Mouse (Mus musculus): ENCODE results near the gene Egfl8. TPM values are rescaled to one million over a fixed set of nuclear protein-coding genes. Genes with fewer than 3 reads are reported as not detected.

The Egfl8 gene
- polyA plus RNA-seq (2014; fragmentation: Illumina TruSeq; extraction: RNeasy Lipid Tissue Mini Kit (QIAGEN cat#74804); ENCODE audit: low replicate concordance), result not detected

DNA sequence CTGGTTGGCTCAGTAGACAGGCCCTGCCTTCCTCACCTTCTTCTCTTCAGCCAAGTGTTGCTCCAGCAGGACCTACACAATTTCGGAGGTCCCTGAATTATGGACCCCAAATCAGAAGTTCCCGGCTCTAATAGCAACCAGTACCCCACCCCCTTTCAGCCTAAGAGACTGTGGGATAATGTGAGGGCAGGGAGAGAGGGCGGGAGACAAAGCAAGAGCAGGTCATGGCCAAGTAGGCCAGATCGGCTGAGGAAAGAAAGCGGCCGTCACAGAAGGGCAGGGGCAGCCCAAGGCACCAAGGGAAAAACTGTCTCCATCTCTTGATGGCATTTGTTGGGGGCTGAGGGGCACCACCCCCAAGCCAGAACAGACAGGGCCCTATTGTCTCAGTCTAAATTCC, at the start of gene Egfl8:
Gene Egfl8 (minus strand): TSS at position 101 of the 400 bp plus-strand sequence.

DNA sequence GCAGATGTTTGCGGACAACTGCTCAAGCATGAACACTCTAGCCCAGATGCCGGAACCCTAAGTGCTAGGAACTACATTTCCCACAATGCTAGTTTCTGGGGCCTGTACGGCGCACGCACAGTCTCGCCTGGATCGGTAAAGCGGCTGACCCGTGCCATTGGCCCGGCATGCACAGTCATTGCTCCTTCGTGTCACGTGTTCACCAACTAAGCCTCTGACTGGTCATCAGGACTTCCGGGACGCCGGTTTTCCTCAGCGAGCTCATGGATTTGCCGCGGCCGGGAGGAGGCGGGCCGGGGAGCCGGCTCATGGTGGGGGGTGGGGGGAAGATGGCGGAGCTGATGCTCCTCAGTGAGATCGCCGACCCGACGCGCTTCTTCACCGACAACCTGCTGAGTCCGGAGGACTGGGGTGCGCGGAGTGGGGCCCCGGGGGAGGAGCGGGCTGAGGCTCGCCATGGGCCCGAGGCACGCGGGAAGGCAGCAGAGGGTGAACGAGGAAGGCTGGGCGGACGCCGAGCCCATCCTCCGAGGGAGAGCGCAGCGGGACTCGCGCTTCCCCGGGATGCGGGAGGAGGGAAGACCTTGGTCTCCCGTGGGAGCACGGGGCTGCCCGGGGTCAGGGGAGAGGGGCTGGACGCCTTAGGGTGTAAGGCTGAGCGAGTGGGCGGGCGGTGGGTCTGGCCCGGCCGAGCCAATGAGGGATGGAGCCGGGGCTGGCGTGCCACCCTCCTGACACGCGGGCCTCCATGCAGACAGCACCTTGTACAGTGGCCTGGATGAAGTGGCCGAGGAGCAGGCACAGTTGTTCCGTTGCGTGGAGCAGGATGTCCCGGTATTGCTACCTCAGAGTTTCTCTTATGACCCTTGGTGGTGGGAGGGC, 31.4 kb upstream of the Egfl8 start, which contains the start of gene Atf6b:
Gene Atf6b (plus strand): TSS at position 241 of the 882 bp plus-strand sequence.

GRCm38 (mm10) chr17:34644608-34645007, 28.8 kb upstream of the Egfl8 start, which contains the start of gene Fkbpl:
Gene Fkbpl (plus strand): TSS chr17:34644764.

GRCm38 (mm10) chr17:34629221-34629751, 13.5 kb upstream of the Egfl8 start, which contains the start of gene Prrt1:
Gene Prrt1 (plus strand): TSS chr17:34629533.

GRCm38 (mm10) chr17:34627943-34628643, 12.3 kb upstream of the Egfl8 start, which contains the start of gene Ppt2:
Gene Ppt2 (minus strand): TSS chr17:34628510.

GRCm38 (mm10) chr17:34604061-34604508, 11.7 kb downstream of the Egfl8 start, which contains the start of gene Agpat1:
Gene Agpat1 (plus strand): TSS chr17:34604262.

DNA sequence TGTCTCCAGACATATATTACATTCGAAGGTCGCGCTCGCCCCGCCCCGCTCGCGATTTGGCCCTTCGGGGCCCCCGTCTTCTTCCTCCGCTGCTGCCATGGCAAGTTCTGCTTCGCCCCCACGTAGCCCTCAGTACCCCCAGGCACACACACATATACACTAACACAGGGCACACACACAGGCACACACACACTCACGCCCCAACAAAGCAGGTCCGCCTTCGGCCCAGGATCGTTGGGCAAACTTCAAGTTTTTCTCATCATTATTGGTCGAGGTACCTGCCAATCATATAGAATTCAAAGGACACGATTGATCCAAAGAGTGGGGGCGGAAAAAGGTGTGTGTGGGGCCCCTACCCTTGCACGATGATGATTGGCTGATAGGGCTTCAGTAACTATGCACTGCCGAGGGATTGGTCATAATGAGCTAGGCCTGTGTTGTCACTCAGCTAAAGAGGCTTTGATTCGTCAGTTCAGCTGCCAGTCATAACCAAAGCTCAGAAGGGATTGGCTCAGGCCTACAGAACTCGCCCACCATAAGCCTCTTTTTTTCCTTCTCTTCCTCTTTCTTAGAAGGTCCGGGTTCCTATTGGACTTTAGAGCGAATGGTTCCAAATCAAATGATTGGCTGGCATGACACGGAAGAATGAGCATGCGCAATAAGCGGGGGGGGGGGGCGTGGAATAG, 12.3 kb downstream of the Egfl8 start, which contains the start of gene Rnf5:
Gene Rnf5 (minus strand): TSS at position 316 of the 686 bp plus-strand sequence.

GRCm38 (mm10) chr17:34597566-34598095, 18.1 kb downstream of the Egfl8 start, which contains the start of gene Ager:
Gene Ager (plus strand): TSS chr17:34597862.

DNA sequence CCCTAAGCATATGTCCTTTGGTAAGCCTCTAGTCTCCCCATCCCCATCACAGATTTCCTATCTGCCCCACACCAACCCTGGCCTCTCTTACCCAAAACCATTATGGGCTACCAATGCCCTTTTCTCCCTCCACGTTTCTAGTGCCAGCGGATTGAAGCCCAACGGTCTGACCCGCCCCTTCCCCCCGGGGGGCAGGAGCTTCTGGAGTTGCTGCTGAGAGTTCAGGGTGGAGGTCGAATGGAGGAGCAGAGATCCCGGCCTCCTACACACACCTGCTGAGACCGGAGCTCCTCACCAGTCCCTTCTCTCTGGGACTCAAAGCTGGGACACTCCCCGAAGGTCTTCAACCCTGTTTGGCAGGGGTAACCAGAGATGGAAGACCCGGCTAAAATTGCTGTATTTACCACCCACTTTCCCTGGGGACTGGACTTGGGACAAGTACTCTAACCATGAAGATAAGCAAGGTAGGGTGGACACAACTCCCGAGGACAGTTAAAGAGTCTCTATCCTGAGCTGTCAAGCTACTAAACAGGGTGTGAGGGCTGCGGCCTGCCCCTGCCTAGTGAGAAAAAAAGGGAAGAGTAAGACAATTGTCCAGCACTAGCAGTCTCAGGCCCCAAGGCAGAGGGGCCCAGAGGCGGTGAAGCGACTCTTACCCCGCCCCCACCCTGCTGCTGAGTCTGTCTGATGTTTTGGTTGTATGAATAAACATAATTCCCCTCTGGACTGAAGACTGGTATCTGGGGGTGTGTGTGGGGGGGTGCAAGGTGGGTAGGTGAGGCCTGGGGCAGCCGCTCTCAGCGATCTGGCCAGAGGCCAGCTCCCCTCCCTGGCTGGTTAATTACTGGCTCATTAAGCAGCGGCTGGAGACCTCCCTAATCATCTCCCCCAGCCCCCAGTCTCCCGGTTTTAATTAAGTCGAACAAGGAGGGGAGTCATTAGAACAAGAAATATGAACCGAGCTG, 24.5 kb downstream of the Egfl8 start, which contains the start of gene Pbx2:
Gene Pbx2 (plus strand): TSS at position 238 of the 965 bp plus-strand sequence.

GRCm38 (mm10) chr17:34589681-34590101, 26.1 kb downstream of the Egfl8 start, which contains the start of gene Gpsm3:
Gene Gpsm3 (plus strand): TSS chr17:34589806.

GRCm38 (mm10) chr17:34564003-34564421, 51.8 kb downstream of the Egfl8 start, which contains the start of gene Notch4:
Gene Notch4 (plus strand): TSS chr17:34564268.

Other genes with a start within 250 kb of the Egfl8 start
- 231 TPM for gene Btnl1, start 238.8 kb downstream of the Egfl8 start, polyA plus RNA-seq (2014; fragmentation: Illumina TruSeq; extraction: RNeasy Lipid Tissue Mini Kit (QIAGEN cat#74804); ENCODE audit: low replicate concordance)
- 1.1 TPM for gene BC051142, start 217.2 kb downstream of the Egfl8 start, polyA plus RNA-seq (2014; fragmentation: Illumina TruSeq; extraction: RNeasy Lipid Tissue Mini Kit (QIAGEN cat#74804); ENCODE audit: low replicate concordance)
- 36.6 TPM for gene Btnl4, start 138.7 kb downstream of the Egfl8 start, polyA plus RNA-seq (2014; fragmentation: Illumina TruSeq; extraction: RNeasy Lipid Tissue Mini Kit (QIAGEN cat#74804); ENCODE audit: low replicate concordance)
- gene Btnl6, start 98.6 kb downstream of the Egfl8 start, polyA plus RNA-seq (2014; fragmentation: Illumina TruSeq; extraction: RNeasy Lipid Tissue Mini Kit (QIAGEN cat#74804); ENCODE audit: low replicate concordance), result 268 TPM
- 0.15 TPM for gene Notch4, start 51.7 kb downstream of the Egfl8 start, polyA plus RNA-seq (2014; fragmentation: Illumina TruSeq; extraction: RNeasy Lipid Tissue Mini Kit (QIAGEN cat#74804); ENCODE audit: low replicate concordance)
- gene Gpsm3, start 26.2 kb downstream of the Egfl8 start, polyA plus RNA-seq (2014; fragmentation: Illumina TruSeq; extraction: RNeasy Lipid Tissue Mini Kit (QIAGEN cat#74804); ENCODE audit: low replicate concordance), result 2.0 TPM
- gene Pbx2, start 24.7 kb downstream of the Egfl8 start, polyA plus RNA-seq (2014; fragmentation: Illumina TruSeq; extraction: RNeasy Lipid Tissue Mini Kit (QIAGEN cat#74804); ENCODE audit: low replicate concordance), result 13.8 TPM
- not detected for gene Ager, start 18.1 kb downstream of the Egfl8 start, polyA plus RNA-seq (2014; fragmentation: Illumina TruSeq; extraction: RNeasy Lipid Tissue Mini Kit (QIAGEN cat#74804); ENCODE audit: low replicate concordance)
- gene Rnf5, start 12.3 kb downstream of the Egfl8 start, polyA plus RNA-seq (2014; fragmentation: Illumina TruSeq; extraction: RNeasy Lipid Tissue Mini Kit (QIAGEN cat#74804); ENCODE audit: low replicate concordance), result 56.8 TPM
- gene Agpat1, start 11.7 kb downstream of the Egfl8 start, polyA plus RNA-seq (2014; fragmentation: Illumina TruSeq; extraction: RNeasy Lipid Tissue Mini Kit (QIAGEN cat#74804); ENCODE audit: low replicate concordance), result 3.7 TPM
- 0.74 TPM for gene Ppt2, start 12.5 kb upstream of the Egfl8 start, polyA plus RNA-seq (2014; fragmentation: Illumina TruSeq; extraction: RNeasy Lipid Tissue Mini Kit (QIAGEN cat#74804); ENCODE audit: low replicate concordance)
- gene Prrt1, start 13.6 kb upstream of the Egfl8 start, polyA plus RNA-seq (2014; fragmentation: Illumina TruSeq; extraction: RNeasy Lipid Tissue Mini Kit (QIAGEN cat#74804); ENCODE audit: low replicate concordance), result 1.6 TPM
- gene Fkbpl, start 28.8 kb upstream of the Egfl8 start, polyA plus RNA-seq (2014; fragmentation: Illumina TruSeq; extraction: RNeasy Lipid Tissue Mini Kit (QIAGEN cat#74804); ENCODE audit: low replicate concordance), result 1.6 TPM
- 1.3 TPM for gene Atf6b, start 31.2 kb upstream of the Egfl8 start, polyA plus RNA-seq (2014; fragmentation: Illumina TruSeq; extraction: RNeasy Lipid Tissue Mini Kit (QIAGEN cat#74804); ENCODE audit: low replicate concordance)
- not detected for gene Tnxb, start 54.6 kb upstream of the Egfl8 start, polyA plus RNA-seq (2014; fragmentation: Illumina TruSeq; extraction: RNeasy Lipid Tissue Mini Kit (QIAGEN cat#74804); ENCODE audit: low replicate concordance)
- 0.19 TPM for gene C4b, start 127.9 kb upstream of the Egfl8 start, polyA plus RNA-seq (2014; fragmentation: Illumina TruSeq; extraction: RNeasy Lipid Tissue Mini Kit (QIAGEN cat#74804); ENCODE audit: low replicate concordance)
- not detected for gene Cyp21a1, start 188.6 kb upstream of the Egfl8 start, polyA plus RNA-seq (2014; fragmentation: Illumina TruSeq; extraction: RNeasy Lipid Tissue Mini Kit (QIAGEN cat#74804); ENCODE audit: low replicate concordance)
- 17.0 TPM for gene Stk19, start 221.0 kb upstream of the Egfl8 start, polyA plus RNA-seq (2014; fragmentation: Illumina TruSeq; extraction: RNeasy Lipid Tissue Mini Kit (QIAGEN cat#74804); ENCODE audit: low replicate concordance)
- gene Dxo, start 221.0 kb upstream of the Egfl8 start, polyA plus RNA-seq (2014; fragmentation: Illumina TruSeq; extraction: RNeasy Lipid Tissue Mini Kit (QIAGEN cat#74804); ENCODE audit: low replicate concordance), result 1.6 TPM
- gene Skiv2l, start 234.2 kb upstream of the Egfl8 start, polyA plus RNA-seq (2014; fragmentation: Illumina TruSeq; extraction: RNeasy Lipid Tissue Mini Kit (QIAGEN cat#74804); ENCODE audit: low replicate concordance), result 4.8 TPM
- gene Nelfe, start 234.4 kb upstream of the Egfl8 start, polyA plus RNA-seq (2014; fragmentation: Illumina TruSeq; extraction: RNeasy Lipid Tissue Mini Kit (QIAGEN cat#74804); ENCODE audit: low replicate concordance), result 0.41 TPM
- gene Cfb, start 246.5 kb upstream of the Egfl8 start, polyA plus RNA-seq (2014; fragmentation: Illumina TruSeq; extraction: RNeasy Lipid Tissue Mini Kit (QIAGEN cat#74804); ENCODE audit: low replicate concordance), result 20.3 TPM

Data from small intestine, adult 10 weeks (tissue).